Mouse (Mus musculus): Measurements from ENCODE around the gene Ryr2. TPM values are rescaled to one million over a fixed set of nuclear protein-coding genes. Genes with fewer than 3 reads are reported as not detected.

Gene Ryr2
- polyA plus RNA-seq, 1 experiment = not detected

DNA sequence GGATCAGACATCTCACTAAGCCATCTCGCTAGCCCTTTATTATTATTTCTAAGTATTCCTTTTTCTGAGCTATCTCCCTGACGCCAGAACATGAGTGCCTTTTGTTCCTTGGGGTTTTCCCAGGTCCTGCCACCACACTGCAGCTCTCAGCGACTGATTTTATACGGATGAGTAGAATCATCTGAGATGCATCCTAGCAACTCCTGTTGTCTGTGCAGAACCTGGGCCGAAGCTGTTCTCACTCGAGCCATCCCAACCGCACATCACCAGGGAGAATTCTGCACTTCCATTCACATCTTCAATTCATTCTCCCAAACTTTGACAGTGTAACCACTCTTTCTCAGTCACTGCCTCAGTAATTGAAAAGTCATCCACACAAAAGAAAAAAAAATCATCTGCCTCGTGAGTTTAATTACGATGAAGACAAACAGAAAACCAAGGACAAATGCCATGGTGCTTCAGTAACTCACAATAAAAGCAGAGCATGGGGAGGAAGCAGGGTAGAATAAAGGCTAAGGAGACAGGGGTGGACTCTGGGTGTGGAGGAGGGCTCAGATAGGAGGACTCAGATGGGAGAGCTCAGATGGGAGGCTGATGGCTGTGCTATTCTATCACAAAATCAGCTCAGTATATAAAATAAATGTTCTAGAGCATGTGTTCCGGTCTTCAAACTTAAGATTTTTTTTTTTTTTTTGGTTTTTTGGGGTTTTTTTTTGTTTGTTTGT lies 226.1 kb downstream of the Ryr2 start:
- Histone ChIP-seq H3K4me3 (ENCODE audit: insufficient read depth, low read length) (no peak overlapping the region), H3K27ac (ENCODE audit: insufficient read depth, low read depth, low read length) (no peak overlapping the region), H3K4me1 (ENCODE audit: control insufficient read depth, insufficient read depth, low read length) (no peaks in the 10 kb centered on the region)
- no peak for TF ChIP-seq POLR2A (IDR thresholded peaks at IDR 0.05; ENCODE audit: borderline replicate concordance, low read depth, low read length)

DNA sequence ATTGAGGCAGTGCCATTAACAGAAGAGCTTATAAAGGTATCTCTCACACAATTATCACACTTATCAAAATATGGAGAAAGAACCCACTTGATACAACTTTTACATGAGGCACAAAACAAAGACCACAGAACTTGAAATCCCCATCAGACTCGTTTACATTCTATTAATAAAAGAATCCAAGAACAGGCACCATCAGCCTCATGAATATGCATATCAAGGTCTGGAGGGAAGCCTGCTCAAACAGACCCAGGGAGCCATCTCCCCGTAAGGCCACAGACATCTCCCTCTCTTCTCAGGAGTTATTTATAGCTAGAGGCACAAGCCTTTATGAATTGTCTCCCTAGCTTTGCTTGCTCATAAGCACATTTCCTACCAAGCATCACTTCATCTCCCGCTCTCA lies 227.7 kb downstream of the Ryr2 start:
- TF ChIP-seq CTCF (IDR thresholded peaks at IDR 0.05; ENCODE audit: low read depth, low read length) (no peak), POLR2A (IDR thresholded peaks at IDR 0.05; ENCODE audit: borderline replicate concordance, low read depth, low read length) (no peak)
- Histone ChIP-seq H3K4me1 (ENCODE audit: control insufficient read depth, insufficient read depth, low read length) (no peaks in the 10 kb centered on the region), H3K27ac (ENCODE audit: insufficient read depth, low read depth, low read length) (no peak overlapping the region), H3K4me3 (ENCODE audit: insufficient read depth, low read length) (no peak overlapping the region)

DNA sequence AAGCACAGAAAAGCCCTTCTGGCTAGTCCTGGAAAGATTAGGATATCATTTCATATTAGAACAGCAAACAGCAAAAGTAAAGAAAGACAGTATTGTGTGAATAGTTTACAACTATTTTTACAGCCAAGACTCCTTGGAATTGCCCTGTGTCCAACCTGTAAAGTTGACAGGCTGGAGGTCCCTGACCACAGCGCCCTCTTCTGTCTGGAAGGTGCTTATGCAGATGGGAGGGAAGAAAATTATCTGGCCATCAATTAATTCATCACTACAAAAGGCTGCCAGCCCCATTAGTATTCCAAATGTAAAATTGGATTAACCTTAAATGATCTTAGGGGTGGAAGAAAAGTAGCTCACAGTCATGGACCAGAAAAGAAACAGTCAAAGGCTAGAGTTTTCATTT lies 231.9 kb downstream of the Ryr2 start:
- H3K4me3 ChIP-seq (ENCODE audit: insufficient read depth, low read length) = no peak overlapping the region
- no peaks in the 10 kb centered on the region for H3K4me1 ChIP-seq (ENCODE audit: control insufficient read depth, insufficient read depth, low read length)
- no peak overlapping the region for H3K27ac ChIP-seq (ENCODE audit: insufficient read depth, low read depth, low read length)
- no peak for TF ChIP-seq POLR2A (IDR thresholded peaks at IDR 0.05; ENCODE audit: borderline replicate concordance, low read depth, low read length)
- no peak for TF ChIP-seq CTCF (IDR thresholded peaks at IDR 0.05; ENCODE audit: low read depth, low read length)

DNA sequence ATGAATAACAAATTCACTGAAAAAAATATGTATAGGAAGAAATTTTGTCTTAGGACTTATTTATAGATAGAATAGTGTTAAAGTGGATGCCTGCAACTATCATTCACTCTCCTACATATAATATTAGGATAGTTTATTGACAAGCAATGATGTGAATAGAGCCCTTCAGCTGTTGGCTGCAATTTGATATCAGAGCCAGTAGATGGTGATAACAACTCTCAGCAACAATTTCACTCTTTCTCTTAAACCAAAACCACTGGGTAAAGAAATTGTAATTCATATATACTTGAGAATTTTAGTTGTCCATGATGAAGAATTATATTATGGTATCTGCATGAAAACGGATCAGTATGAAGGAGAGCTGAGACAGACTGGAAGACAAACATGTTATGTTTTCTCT lies 236.8 kb downstream of the Ryr2 start:
- no peak for TF ChIP-seq POLR2A (IDR thresholded peaks at IDR 0.05; ENCODE audit: borderline replicate concordance, low read depth, low read length)
- Histone ChIP-seq H3K27ac (ENCODE audit: insufficient read depth, low read depth, low read length) (no peak overlapping the region), H3K4me3 (ENCODE audit: insufficient read depth, low read length) (no peak overlapping the region), H3K4me1 (ENCODE audit: control insufficient read depth, insufficient read depth, low read length) (no peaks in the 10 kb centered on the region)

DNA sequence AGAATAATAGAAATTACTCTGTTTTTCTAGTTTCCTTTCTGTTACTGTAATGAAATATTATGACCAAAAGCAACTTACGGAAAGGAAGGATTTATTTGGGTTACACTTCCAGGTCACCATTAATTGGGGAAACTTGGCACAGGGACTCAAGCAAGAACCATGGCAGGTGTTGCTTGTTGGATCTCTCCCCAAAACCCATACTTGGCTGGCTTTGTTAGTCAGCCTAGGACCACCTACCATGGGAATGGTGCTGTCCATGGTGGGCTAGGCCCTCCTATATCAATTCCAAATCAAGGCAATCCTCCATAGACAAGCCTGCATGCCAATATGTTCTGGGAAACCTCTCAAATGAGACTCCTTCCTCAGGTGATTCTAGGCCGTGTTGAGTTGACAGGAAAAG lies 237.3 kb downstream of the Ryr2 start:
- Histone ChIP-seq H3K4me3 (ENCODE audit: insufficient read depth, low read length) (no peak overlapping the region), H3K27ac (ENCODE audit: insufficient read depth, low read depth, low read length) (no peak overlapping the region), H3K4me1 (ENCODE audit: control insufficient read depth, insufficient read depth, low read length) (no peaks in the 10 kb centered on the region)
- TF ChIP-seq CTCF (IDR thresholded peaks at IDR 0.05; ENCODE audit: low read depth, low read length) (no peak), POLR2A (IDR thresholded peaks at IDR 0.05; ENCODE audit: borderline replicate concordance, low read depth, low read length) (no peak)

DNA sequence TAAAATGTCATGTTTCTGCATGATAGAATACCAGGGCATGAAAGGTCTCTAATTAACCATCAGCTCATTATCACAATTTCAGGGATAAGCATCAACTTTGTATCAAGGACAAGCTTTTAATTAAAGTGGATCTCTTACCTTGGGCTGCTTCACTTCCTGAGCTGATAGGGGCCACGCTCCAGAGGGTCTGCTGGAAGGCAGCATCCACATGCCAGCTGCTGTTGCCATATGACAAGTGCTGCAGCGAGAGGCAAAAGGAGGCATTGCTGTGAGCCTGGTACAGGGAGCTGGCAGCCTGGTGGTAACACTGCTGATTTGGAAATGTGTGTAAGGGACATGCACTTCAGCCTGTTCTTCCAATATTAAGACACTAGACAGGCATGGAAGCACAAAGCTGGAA lies 237.8 kb downstream of the Ryr2 start:
- TF ChIP-seq CTCF (IDR thresholded peaks at IDR 0.05; ENCODE audit: low read depth, low read length) (no peak), POLR2A (IDR thresholded peaks at IDR 0.05; ENCODE audit: borderline replicate concordance, low read depth, low read length) (no peak)
- Histone ChIP-seq H3K4me3 (ENCODE audit: insufficient read depth, low read length) (no peak overlapping the region), H3K4me1 (ENCODE audit: control insufficient read depth, insufficient read depth, low read length) (no peaks in the 10 kb centered on the region), H3K27ac (ENCODE audit: insufficient read depth, low read depth, low read length) (no peak overlapping the region)

DNA sequence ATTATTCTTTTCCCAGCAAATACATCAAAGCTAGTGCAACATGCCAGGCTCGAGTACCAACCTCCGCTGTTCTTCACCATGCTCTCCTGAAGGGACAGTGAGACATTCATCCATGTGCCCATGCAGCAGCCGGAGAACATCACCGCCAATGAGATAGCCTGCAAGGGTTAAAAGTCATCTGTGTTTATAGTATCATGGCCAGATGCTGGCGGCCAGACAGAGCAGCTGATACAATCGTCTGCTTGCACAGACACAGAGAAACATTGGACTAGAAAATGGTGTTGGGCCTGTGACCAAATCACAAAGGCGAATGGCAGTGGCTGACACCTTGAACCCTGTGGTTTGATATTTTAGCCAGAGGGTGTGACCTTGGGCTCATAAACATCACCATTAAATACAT lies 238.7 kb downstream of the Ryr2 start:
- Histone ChIP-seq H3K4me1 (ENCODE audit: control insufficient read depth, insufficient read depth, low read length) (no peaks in the 10 kb centered on the region), H3K4me3 (ENCODE audit: insufficient read depth, low read length) (no peak overlapping the region), H3K27ac (ENCODE audit: insufficient read depth, low read depth, low read length) (no peak overlapping the region)
- no peak for TF ChIP-seq CTCF (IDR thresholded peaks at IDR 0.05; ENCODE audit: low read depth, low read length)
- TF ChIP-seq POLR2A (IDR thresholded peaks at IDR 0.05; ENCODE audit: borderline replicate concordance, low read depth, low read length) = no peak

DNA sequence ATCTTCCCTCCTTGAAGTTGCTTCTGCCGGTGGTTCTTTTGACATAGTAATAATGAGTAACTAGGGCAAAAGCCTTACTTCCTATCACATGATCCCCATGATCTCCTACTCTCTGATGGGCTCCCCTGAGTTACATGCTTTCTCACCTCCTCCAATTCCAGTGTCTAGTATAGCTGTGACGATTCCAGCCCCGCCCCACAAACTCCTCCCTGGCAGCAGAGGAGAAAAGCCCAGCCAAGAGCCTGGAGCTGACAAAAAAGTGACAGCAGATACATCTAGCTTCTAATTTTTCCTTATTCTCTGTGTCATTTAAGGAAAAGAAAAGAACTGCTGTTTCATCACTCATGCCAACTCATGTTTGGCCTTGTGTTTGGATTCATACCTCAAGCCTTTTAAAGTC lies 241.5 kb downstream of the Ryr2 start:
- H3K27ac ChIP-seq (ENCODE audit: insufficient read depth, low read depth, low read length) = no peak overlapping the region
- no peak overlapping the region for H3K4me3 ChIP-seq (ENCODE audit: insufficient read depth, low read length)
- no peaks in the 10 kb centered on the region for H3K4me1 ChIP-seq (ENCODE audit: control insufficient read depth, insufficient read depth, low read length)
- TF ChIP-seq POLR2A (IDR thresholded peaks at IDR 0.05; ENCODE audit: borderline replicate concordance, low read depth, low read length) (no peak), CTCF (IDR thresholded peaks at IDR 0.05; ENCODE audit: low read depth, low read length) (no peak)

DNA sequence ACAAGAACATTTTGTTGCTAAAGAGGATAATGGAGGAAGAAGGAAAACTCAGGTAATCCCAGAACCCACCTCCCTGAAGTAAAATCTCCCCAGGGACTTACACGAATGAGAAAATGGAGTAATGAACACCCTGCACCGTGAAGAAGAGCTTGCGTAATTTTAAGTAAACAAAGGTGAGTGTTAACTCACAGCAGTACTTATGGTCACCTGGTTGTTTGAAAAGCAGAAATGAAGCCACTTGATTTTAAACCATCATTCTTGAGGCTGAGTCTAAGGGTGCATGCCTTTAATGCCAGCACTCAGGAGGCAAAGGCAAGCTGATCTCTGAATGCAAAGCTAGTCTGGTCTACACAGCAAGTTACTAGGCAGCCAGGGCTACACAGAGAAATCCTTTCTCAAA lies 255.1 kb downstream of the Ryr2 start:
- TF ChIP-seq POLR2A (IDR thresholded peaks at IDR 0.05; ENCODE audit: borderline replicate concordance, low read depth, low read length) (no peak), CTCF (IDR thresholded peaks at IDR 0.05; ENCODE audit: low read depth, low read length) (no peak)
- Histone ChIP-seq H3K27ac (ENCODE audit: insufficient read depth, low read depth, low read length) (no peak overlapping the region), H3K4me1 (ENCODE audit: control insufficient read depth, insufficient read depth, low read length) (no peaks in the 10 kb centered on the region), H3K4me3 (ENCODE audit: insufficient read depth, low read length) (no peak overlapping the region)

DNA sequence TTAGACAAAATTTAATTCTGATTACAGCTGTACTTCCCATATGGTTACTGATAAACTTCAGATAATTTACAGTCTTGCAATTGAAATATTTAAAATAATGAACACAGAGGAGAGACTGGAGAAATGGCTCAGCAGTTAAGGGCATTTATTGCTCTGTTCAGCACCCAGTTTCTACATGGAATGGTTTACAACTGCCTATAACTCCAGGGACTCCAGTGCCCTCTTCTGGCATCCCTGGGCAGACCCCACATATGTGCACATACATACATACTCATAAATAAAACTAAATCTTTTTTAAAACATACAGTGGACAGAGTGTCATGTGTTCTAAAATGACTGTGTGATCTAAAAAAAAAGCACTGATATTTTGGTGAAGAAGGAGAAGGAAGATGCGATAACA lies 262.9 kb downstream of the Ryr2 start:
- Histone ChIP-seq H3K4me3 (ENCODE audit: insufficient read depth, low read length) (no peak overlapping the region), H3K27ac (ENCODE audit: insufficient read depth, low read depth, low read length) (no peak overlapping the region), H3K4me1 (ENCODE audit: control insufficient read depth, insufficient read depth, low read length) (no peaks in the 10 kb centered on the region)
- TF ChIP-seq CTCF (IDR thresholded peaks at IDR 0.05; ENCODE audit: low read depth, low read length) (no peak), POLR2A (IDR thresholded peaks at IDR 0.05; ENCODE audit: borderline replicate concordance, low read depth, low read length) (no peak)

DNA sequence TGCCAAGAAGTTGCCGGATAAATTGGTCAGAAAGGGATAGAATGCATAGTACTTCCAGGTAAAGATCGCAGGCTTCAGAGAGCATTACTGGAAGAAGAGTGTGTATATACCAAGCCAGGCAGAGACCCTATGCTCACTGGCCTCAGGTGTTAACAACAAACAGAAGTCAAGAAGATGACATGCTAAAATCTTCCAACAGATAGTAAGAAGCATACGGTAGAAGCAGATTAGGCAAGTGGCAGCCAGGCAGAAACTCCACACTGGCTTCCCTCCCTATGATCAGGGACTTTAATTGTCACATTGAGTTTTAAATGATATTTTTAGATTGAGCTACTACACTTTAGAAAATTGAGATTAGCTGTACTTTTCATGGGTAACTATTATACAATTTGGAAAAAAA lies 268.9 kb downstream of the Ryr2 start:
- Histone ChIP-seq H3K4me3 (ENCODE audit: insufficient read depth, low read length) (no peak overlapping the region), H3K27ac (ENCODE audit: insufficient read depth, low read depth, low read length) (no peak overlapping the region), H3K4me1 (ENCODE audit: control insufficient read depth, insufficient read depth, low read length) (no peaks in the 10 kb centered on the region)
- TF ChIP-seq CTCF (IDR thresholded peaks at IDR 0.05; ENCODE audit: low read depth, low read length) (no peak), POLR2A (IDR thresholded peaks at IDR 0.05; ENCODE audit: borderline replicate concordance, low read depth, low read length) (no peak)

Measured in bone marrow macrophage, adult 2 months (primary cell).